Mouse (Mus musculus) heart, postnatal 0 days (tissue): ENCODE measurements around the gene Hoxd3.

ENCODE experiments used
- CTCF ChIP-seq: IDR thresholded peaks from 2 replicates; pipeline ENCODE4 v1.5.1; 2016; ENCODE audit warnings: antibody characterized with exemption, control low read depth, low read depth
- EP300 ChIP-seq: IDR thresholded peaks from 2 replicates; pipeline ENCODE4 v1.6.1; 2016; ENCODE audit warnings: antibody characterized with exemption, low read depth

DNA sequence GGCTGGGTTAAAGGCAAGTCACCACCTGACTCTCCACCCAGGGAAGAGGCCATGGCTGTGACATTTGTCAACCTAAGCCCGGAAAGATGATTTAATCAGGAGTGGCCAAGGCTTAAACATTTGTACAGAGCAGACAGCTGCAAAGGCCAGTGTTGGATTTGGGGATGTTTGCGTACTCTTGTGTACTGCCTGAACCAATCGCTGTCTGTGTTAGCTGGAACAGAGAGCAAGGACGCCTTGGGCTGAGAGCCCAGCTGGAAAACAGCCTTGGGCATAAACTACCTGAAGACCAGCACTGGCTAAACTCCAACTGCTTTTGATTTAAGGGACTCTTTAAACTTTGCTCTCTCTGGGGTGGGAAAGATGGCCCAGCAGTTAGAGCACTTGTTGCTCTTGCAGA lies 3.1 kb upstream of the Hoxd3 start:
- TF ChIP-seq CTCF (no peak), EP300 (no peak)
